Mouse (Mus musculus): ENCODE measurements around the gene Pelo. TPM values are rescaled to one million over a fixed set of nuclear protein-coding genes. Genes with fewer than 3 reads are reported as not detected.

The Pelo gene
- polyA plus RNA-seq, 3 experiments from 2014 or later: 2.0 to 2.5 (median 2.5) TPM

DNA sequence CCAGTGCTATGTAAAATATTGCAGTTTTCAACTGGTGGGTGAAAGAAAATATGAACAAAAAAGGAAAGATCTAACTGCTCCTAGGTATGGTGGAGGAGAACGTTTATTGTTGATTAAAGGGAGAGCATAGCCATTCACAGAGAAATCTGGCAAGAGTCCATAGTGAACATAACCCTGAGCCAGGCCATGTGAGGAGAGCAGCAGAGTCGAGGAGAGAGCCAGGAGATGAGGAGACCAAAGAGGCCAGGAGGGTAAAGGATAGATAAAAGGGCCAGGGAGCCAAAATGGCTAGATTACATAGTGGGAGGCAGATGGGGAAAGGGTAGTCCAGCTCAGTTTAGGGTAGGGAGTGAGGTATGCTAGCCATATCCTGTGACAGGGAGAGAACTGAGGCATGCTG lies 6.2 kb upstream of the Pelo start:
- ATAC-seq: no peak

DNA sequence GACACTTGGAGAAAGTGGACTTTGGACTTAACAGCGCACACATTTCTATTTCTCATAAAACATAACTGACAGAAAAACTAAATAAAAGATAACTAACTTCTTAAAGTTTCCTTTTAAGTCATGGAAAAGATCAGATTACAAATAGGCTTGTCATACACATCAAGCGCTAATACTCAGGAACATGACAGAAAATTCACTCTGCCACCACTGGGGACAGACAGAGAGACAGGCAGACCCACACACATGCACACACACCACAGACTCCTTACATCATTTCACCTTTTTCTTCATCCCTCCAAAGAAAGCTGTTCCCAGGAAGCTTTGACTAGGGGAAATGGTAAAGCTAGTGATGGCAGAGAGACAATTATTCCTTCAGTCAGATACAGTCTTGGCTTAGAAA lies 5.4 kb upstream of the Pelo start:
- no peak for ATAC-seq

DNA sequence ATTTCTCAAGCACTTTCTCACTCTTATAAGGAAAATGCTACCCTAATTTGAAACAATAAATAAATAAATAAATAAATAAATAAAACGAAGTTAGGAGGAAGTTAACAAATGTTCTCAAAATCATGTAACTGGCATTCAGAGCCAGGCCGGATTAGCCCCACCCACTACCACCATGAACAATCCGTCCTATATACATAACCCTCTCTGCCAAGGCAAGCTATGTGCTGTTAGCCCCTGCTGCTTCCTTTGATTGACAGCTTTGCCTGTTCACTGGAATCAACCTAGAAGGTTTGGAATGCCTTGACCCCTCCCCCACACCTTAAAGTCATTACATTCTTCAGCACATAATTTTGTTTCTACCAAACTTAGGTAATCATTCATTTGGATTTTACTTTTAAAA lies 1.5 kb upstream of the Pelo start:
- no peak for ATAC-seq

DNA sequence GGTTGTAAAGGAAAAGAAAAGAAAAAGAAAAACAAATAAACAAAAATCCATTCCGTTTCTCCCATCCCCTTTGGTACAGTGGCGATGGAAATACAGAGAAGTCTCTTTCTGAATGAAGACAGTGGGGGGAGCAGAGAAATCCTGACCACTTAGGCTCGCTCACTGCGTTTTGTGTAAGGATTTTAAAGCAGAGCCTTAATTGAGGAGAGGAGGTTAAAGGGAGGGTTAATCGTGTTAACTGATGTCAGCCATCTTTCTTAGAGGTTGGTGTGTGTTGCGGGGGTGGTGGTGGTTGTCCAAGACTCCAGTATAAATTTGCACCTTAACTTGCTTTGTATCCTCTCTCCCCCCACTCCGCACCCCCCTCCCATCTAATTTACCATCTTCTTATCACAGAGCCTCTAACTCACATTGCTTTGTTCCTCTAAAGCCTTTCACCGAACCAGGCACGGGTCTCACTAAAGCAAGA lies 1.0 kb upstream of the Pelo start:
- no peak for ATAC-seq

DNA sequence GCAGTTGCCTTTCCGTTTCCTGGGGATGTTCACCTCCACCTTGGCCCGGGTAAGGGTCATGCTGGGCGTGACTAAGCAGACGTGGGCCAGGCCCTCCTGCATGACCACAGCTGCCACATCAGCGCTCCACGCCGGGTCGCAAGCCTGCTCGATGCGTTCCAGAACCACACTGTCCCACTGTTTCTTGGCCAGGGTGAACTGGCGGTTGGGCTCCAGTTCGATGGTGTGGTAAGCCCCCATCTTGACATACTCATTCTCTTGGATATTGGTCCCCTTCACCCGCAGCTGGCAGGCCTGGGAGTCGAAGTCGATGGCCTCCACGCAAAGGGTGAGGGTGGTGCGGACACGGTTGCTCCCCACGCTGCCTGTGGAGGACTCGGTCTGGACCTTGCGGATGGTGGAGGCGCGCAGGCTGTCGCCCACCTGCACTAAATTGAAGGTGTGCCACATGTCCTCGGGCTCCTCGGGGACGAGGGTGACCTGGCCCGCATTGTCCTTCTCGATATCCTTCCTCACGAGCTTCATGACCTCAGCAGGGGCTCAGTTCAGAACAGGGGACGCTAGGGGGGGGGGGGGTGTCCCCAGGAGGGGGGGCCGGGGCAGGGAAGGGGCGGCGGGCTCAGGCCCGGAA lies 476 bp downstream of the Pelo start:
- peak; percentile 5 for ATAC-seq

DNA sequence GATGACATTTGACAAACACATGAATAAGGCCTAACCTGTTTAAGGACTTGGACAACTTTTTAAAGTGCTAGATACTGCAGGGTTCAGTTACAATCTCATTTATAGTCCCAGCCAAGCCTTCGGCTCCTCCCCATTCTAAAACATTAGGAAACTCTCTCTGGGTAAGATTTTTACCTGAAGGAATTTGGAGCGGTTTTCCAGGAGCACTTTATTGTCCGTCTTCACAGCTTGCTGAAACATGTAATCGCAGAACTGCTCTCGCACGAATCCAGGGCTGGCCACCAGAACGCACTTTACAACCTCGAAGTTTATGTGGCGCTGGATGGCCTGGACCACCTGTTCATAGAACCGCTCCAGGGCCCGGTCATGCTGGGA lies 979 bp downstream of the Pelo start:
- ATAC-seq: no peak

DNA sequence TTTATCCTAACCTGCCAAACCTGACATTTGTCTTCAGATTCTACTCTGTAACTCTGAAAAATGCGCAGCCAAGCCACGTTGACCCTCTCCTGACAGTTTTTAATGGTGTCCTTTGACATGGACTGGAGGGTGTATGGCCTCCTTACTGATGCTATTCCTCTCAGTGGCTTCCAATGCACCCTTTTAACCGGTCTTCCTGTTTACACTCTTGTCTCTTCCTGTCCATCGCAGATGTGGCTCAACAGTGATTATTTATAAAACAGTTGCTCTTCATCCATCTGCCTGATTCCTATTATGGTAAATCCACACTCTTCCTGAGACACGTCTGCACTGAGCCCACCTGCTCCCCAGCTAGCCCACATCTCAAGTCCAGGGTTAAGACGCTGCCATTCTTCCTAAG lies 4.0 kb downstream of the Pelo start:
- ATAC-seq: no peak

DNA sequence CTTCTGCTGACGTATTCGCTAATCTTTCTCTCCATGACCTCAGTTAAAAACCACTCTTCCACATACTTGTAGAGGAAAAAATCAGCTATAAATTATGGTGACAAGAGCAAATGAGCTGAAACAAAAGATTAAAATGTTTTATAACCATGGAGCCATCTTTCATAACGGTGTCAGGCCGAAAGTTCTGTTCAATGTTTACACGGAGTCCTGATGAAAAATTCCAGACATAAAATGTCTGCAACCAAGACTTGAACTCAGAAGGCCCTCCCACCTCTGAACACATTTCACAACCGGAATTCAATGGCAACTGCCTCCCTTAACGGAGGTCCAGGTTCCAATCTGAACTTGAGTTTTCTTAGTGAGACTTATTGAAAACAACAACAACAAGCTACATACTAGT lies 7.6 kb downstream of the Pelo start:
- no peak for ATAC-seq

DNA sequence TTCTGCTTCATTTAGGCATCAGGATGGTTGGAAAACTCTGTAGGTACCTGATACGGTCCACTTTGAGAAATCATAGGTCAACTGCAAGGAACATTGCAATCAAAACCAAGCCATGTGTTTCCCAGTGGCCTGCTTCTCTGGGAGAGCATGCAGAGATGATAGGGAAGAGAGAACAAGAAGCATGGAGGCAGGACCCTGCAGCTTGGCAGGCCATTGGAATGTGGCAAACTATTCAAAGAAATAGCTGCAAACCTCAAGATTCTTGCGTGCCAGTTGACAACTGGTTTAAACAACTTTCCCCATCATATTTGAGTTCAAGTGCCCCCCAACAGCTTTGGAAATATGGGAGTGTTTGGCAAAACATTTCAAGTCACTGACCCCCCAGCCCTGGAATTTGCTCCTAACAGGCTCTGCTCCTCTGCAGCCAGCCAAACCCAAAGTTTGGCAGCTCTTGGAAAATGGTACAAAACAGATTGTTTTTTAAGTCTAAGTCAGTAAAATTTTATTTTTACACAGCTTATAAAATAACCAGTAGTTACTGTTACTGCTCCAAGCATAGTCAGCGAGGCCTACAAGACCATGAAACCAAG lies 9.9 kb downstream of the Pelo start:
- no peak for ATAC-seq

DNA sequence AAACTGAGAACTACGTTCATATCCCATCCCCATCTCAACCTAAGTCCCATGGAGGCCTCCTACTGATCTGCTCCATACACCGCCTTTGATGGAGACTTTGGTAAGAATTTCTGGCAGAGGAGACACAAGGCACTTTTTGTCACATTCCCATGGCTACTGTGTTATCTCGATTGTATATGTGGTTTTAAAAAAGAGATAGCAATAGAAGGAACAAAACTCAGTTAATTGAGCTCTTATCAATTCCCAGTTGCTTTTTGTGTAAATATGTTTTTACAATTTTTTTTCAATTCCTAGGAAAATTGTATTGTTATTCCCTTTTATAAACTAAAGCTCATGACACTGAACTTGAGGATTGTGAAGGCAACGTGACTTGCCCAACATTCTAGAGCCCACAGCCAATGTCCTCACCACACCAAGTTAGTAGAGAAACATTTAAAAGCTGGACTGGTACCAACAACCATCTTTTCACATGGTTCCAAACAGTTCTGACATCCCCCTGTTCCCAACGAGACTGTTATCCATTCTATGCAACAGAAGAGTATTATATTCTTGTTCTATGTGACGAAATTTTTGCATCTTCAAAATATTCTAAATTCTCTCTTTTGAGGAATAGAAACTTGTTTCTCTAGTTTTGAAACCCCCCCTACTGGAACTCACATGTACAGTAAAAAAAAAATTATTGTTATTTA lies 10.8 kb downstream of the Pelo start:
- ATAC-seq: no peak

DNA sequence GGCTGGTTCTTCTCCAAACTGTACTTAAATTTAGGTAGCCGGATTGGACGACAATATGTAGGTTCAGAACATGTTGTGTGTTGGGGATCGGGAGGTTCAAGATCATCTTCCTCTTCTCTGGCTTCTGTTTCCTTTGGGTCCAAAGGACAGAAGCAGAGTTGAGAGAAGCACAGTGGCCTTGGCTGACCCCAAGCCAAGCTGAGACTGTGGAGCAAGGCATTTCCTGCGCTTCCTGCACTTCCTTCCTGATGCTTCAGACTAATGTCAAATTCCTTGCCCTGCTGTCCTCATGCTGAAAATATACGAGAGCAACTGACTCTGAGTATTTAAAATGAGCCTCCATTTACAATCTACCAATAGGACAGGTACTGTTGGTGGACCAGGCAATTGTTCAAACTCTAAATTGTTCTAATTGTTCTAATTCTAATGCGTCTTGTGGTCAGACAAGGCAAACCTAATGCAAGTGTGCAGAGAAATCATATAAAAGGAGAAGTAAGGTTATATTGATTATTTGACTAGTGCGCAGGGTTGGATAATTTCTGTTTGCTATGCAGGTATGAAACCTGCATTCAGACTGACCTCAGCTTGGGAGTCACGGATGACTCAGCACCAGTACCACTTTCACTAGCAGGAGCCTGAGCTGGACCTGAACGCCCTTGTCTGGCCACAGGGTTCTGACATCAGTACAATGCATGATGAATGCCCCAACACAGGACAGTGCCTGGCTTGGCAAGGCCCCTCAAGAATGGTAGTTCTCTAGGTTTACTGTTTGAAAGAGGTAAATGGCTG lies 12.4 kb downstream of the Pelo start:
- no peak for ATAC-seq

DNA sequence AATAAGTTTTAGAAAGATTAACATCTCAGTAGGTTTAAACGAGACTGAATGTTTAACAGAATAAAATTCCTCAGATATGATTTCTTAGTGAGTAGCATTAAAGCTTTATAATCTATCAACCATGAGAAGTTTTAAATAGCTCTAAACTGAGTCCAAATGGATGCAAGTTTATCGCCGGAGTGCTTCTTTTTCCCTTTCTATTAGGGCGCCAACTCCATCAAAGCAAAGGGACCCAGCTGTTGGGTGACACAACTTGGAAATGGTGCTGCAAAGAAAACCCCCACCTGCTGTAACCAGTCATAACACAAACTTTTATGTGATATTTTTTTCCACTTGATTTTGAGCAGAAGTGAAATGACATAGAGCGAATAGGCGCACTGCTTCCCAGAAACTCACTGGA lies 17.6 kb downstream of the Pelo start:
- ATAC-seq: no peak

DNA sequence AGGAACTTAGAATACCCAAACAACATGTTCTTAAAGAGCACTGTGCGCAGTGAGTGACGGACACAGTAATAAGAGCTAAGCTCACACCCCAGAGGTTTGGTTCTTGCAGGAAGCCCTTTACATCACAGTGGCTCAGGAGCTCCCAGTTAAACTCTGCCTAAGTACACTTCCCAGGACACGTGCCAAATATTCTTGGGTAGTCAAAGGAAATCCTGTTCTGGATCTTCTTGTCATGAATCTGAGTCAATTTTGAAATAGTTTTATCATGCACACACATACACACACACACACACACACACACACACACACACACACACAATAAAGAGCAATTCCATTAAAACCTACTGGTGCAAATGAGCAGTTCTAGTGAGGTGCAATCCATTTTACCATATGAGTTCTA lies 18.6 kb downstream of the Pelo start:
- no peak for ATAC-seq

DNA sequence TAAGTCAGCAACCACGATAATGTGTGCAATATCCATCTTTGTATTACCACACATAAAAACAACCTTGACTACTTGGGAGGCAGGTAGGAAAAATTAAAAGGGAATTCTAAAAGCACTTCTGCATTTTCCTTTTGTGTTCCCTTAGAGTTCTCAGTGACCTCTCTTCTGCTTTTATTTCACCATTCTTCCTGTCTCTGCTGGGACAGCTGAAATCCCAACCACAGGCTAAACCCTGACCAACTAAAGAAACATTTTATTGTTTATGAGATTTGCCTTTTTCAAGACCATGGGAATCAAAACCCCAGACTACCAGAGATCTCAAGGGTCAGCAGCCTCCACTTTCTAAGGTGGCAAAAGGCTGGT lies 22.0 kb downstream of the Pelo start:
- ATAC-seq: no peak

DNA sequence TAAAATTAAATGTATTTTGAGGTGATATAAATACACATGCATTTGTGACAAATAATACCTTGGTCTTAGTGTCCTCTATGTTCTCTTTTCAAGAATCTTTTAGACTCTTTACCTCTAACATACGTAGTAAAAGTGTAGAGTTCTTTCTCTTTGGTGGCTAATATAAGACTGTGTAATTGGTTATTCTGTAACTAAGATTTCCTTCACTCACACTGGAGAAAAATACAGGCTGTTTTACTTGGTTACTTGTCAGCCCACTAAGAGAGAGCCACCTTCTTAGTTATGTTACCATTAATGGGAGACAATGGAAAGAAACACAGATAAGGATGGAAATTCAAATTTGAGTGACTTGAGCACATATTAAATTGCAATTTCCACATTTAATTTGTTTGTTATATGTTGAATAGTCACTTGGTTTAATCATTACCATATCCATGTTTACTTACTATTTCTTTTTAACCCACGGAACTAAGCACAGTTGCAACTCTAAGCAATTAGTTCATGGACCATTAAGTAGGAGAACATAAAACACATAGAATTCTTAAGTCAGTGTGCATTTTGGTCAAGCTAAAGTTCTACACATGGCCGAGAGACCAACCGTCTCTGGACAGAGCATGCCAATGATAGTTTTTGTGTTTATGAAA lies 22.5 kb downstream of the Pelo start:
- no peak for ATAC-seq

DNA sequence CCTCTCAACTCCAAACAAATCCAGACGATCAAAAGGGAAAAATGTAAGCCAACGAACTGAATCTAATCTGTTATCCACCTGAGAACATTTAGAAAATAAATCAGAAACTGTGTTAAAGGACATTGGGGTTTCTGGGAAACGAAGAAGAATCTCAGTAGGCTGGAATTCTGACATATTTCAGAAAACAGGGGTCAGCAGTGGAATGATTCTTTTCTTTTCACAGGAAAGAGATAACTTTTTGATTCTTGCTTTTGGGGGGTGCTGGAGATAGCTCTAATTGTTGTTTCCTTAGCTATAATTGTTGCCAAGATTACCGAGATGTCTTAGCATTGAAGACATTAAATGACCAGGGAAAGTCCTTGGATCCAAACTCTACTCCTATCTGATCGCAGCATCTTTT lies 32.4 kb downstream of the Pelo start:
- ATAC-seq: no peak

DNA sequence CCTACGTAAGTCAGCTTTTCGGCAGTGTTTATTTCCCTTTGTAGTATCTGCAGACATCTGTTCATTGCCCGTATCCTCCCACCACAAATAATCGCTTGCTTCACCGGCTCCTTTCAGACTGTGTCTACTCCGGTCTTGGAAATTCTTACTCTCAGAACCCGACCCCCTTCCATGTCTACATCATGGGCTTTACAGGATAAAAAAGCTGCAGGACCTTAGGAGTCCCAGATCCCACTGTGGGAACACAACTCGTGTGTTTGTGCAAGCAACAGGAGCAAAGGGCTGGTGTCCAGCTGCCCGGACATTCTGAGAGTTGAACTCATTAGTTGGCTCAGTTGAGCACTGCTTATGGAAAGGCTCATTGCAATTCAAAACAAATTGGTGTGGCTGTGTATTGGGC lies 35.2 kb downstream of the Pelo start:
- no peak for ATAC-seq

DNA sequence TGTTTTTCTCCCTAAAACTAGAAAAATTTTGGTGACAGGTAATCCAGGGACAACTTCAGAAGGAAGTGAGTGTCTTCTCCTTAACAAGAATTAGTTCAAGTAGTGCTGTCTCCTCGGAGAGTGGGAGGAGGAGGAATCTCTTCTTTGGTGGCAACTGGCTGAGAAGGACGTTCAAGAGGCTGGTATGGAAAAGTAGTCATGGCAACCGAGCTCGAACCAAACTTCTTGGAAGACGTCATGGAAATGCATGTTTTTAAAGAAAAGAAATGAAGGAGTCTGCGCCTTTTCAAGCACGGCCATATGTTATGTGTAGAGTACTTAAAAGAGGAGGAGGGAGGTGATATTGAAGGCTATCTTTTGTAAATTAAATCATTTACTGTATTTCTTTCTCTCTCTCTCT lies 37.4 kb downstream of the Pelo start:
- ATAC-seq: no peak

DNA sequence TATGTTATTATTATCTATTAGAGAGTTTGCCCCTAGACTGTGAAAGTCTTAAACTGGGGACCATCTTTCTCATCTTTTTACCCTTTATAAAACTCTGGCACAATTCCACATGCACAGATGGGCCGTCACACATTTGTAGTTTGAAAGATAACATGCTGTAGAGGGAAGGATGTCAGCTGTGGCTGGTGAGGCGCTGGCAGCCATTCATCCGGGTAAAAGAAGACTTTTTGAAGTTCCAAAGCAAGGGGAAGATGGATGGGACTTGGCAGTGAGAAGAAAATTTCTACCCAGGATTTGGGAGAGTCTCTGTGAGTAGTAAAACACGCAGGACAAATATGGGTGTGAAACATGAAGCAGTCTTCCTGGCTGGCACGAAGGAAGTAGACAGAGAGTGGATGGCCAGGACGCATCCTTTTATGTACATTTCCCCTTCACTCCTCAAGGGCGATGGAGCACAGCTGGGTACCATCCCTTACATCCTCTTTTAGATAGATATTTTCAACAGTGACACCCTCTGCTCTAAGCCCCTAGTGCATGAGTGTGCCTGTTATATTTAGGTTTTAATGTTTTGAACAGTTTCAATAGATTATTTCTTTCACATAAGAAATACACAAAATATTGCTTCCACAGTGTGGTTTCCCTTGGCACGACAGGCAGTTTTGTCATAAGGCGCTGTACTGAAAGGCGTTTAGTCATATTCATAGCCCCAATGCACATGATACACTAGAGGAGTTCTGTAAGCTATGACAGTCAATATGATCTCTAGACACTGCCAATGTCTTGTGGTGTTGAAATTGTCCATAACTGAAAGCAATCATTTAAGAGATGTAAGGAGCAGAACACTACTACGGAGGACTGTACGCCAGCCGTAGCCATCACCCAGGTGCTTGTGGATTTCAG lies 39.1 kb downstream of the Pelo start:
- no peak for ATAC-seq

DNA sequence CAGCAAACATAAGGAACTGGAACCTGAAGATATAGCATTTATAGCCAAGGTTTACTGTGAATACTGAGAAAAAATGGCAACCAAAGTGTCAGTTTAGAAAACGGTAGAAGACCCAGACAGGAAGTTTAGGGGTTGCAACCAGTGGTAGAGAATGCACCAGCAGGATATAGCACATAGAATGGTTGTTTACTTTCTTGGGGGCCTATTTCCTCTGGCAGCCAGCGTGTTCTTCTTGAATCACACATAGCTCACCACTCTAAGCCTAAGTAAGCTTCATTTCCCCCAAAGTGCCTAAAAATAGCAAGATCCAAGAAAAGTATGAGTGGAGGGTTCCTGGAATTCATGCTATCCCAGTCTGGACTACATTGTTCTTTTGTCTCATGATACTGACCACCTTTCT lies 47.3 kb downstream of the Pelo start:
- no peak for ATAC-seq

Measured in inflammation-experienced regulatory T-cells, adult 6 months (primary cell).